ENCODE assay signal across 35 mouse cellular contexts in the genomic region with DNA sequence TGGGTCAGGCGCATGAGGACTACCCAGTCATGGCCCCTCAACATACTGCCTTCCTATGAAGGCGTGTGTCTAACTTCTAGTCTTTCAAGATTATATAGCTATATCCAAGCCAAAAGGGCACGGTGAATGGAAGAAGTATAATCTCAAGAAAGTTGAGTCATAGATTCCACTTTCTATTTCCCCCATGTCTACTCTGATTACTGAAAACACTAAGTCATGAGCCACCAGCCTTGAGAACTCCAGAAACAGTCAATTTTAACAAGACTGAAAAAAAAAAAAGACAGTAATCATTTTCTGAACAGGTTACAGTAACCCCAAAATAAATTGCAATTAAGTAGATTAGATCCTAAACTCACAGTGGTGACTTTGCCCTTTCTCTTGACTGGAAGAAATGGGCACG.
"Had no signal": no experiment of that assay in that cellular context is flagged by ENCODE, and none has a peak within 500 bp of the region (broad histone marks: within the 10 kb centered on the region; RNA-seq: fewer than 3 reads in every experiment).

No protein-coding gene starts in this region.

- H3K27me3 ChIP-seq: heart, embryonic 12.5 days; heart, embryonic 13.5 days; heart, embryonic 15.5 days; hindbrain, embryonic 12.5 days; hindbrain, embryonic 13.5 days; hindbrain, embryonic 15.5 days; intestine, embryonic 15.5 days; kidney, embryonic 15.5 days had no signal

- H3K36me3 ChIP-seq: heart, embryonic 12.5 days; hindbrain, embryonic 10.5 days; hindbrain, embryonic 12.5 days; hindbrain, embryonic 15.5 days; intestine, embryonic 15.5 days; kidney, embryonic 15.5 days had no signal

- H3K4me2 ChIP-seq: heart, embryonic 11.5 days; heart, embryonic 12.5 days; heart, embryonic 13.5 days; heart, embryonic 15.5 days; hindbrain, embryonic 12.5 days; hindbrain, embryonic 13.5 days; hindbrain, embryonic 14.5 days; hindbrain, embryonic 15.5 days; intestine, embryonic 15.5 days; kidney, embryonic 15.5 days had no signal

- ATAC-seq: hindbrain, embryonic 16.5 days; hindbrain, postnatal 0 days; inflammation-experienced regulatory T-cells, adult 6 months; intestine, embryonic 15.5 days; intestine, embryonic 16.5 days; intestine, postnatal 0 days had no signal

- DNase-seq: heart, postnatal 10 days; heart, postnatal 14 days; heart, postnatal 36 days; heart, postnatal 4 days; kidney, adult 11 months; kidney, adult 18-20 months; kidney, adult 2 months; kidney, adult 8-10 months; kidney, adult 9 months; kidney, postnatal 10 days; kidney, postnatal 14 days; kidney, postnatal 25 days; kidney, postnatal 36 days; kidney, postnatal 4 days; layer of hippocampus, adult 9-11 months; layer of hippocampus, postnatal 36 days had no signal

- H3K9ac ChIP-seq: heart, embryonic 12.5 days; heart, embryonic 13.5 days; heart, embryonic 15.5 days; hindbrain, embryonic 12.5 days; hindbrain, embryonic 13.5 days; hindbrain, embryonic 14.5 days; hindbrain, embryonic 15.5 days; intestine, embryonic 15.5 days; kidney, embryonic 15.5 days had no signal

- H3K4me3 ChIP-seq: heart, embryonic 12.5 days; heart, embryonic 13.5 days; heart, embryonic 15.5 days; hindbrain, embryonic 10.5 days; hindbrain, embryonic 12.5 days; hindbrain, embryonic 13.5 days; hindbrain, embryonic 15.5 days; intestine, embryonic 15.5 days; kidney, embryonic 15.5 days; layer of hippocampus, adult 2 months; left cerebral cortex, adult 2 months had no signal

- H3K9me3 ChIP-seq: heart, embryonic 12.5 days; heart, embryonic 13.5 days; heart, embryonic 15.5 days; hindbrain, embryonic 10.5 days; hindbrain, embryonic 12.5 days; hindbrain, embryonic 13.5 days; hindbrain, embryonic 15.5 days; intestine, embryonic 15.5 days; kidney, embryonic 15.5 days had no signal

- H3K4me1 ChIP-seq: heart, embryonic 12.5 days; heart, embryonic 13.5 days; heart, embryonic 15.5 days; hindbrain, embryonic 10.5 days; hindbrain, embryonic 12.5 days; hindbrain, embryonic 13.5 days; hindbrain, embryonic 15.5 days; intestine, embryonic 15.5 days; kidney, embryonic 15.5 days had no signal

- H3K27ac ChIP-seq: heart, embryonic 13.5 days; heart, embryonic 15.5 days; hindbrain, embryonic 10.5 days; hindbrain, embryonic 12.5 days; hindbrain, embryonic 13.5 days; hindbrain, embryonic 14.5 days; hindbrain, embryonic 15.5 days; hindbrain, postnatal 0 days; intestine, embryonic 15.5 days; kidney, embryonic 15.5 days; kidney, postnatal 0 days; layer of hippocampus, adult 2 months; left cerebral cortex, adult 2 months had no signal
